Mouse (Mus musculus) telencephalon, adult 2 months (tissue): ENCODE results near the gene Rnf225.
A peak's percentile ranks its signal among the peaks of the same experiment; 100 is the strongest.
"Not testable (repeated sequence)": the region's sequence is repeated elsewhere in the genome, so short reads cannot be mapped to it uniquely, and the experiment has no call there.

Source experiments
- DNase-seq: peaks from one replicate; pipeline ENCODE4 v3.0.0-alpha.2; 2011; ENCODE audit warnings: low read depth, low spot score

The Rnf225 gene

DNA sequence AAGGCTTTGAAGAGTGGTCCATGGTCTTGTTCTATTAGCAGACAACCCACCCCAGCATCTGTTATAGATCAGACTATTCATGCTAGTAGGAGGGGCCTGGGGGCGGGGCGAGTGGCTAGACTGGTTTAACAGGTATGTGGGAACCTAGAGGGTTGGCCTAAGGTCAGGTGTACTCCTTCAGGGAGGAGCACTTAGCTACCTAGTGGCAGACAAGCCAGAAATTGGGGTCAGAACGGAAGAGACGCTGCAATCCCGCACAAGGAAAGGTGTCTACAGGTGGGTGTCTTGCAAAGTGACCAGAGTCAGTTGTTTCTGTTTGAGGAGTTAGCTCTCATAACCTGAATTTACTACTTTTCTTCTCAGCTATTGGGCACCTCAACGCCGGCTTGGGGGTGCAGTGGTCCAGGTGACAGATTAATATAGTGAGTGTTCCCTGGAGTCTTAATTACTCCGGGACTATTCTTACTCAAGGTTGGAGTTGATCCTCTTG is at the start of gene Rnf225:
TSS of gene Rnf225 (plus strand) at position 226 of the 490 bp plus-strand sequence.
- no peak for DNase-seq

DNA sequence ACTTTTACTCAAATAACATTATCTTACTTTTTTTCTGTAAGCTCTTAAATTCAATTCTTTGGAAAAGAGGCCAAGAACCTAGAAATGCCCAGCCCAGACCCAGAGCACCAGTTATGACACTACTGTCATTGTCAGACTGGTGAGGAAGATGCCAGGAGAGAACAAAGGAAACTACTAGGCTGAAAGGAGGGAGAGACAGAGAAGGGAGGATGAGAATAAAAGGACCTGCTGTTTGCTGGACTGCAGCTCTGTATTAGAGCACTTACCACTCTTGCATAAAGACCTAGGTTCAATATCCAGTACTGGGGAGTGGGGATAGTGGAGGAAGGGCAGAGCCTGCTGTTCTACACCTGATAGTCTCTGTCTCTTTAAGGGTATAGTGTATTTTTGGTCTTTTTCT is 47.2 kb upstream of the Rnf225 start:
- peak; percentile 32 for DNase-seq

- not testable (repeated sequence) for DNase-seq
These were observed 46.7 kb upstream of the Rnf225 start for GRCm38 (mm10) chr7:12880497-12880896.

GRCm38 (mm10) chr7:12880911-12881660 is 46.1 kb upstream of the Rnf225 start, which contains the start of gene Zfp128:
Gene Zfp128, plus strand, starts transcription at chr7:12881177.
- DNase-seq, result peak; percentile 97

- no peak for DNase-seq
These were observed 40.5 kb upstream of the Rnf225 start for GRCm38 (mm10) chr7:12886563-12887266.

DNA sequence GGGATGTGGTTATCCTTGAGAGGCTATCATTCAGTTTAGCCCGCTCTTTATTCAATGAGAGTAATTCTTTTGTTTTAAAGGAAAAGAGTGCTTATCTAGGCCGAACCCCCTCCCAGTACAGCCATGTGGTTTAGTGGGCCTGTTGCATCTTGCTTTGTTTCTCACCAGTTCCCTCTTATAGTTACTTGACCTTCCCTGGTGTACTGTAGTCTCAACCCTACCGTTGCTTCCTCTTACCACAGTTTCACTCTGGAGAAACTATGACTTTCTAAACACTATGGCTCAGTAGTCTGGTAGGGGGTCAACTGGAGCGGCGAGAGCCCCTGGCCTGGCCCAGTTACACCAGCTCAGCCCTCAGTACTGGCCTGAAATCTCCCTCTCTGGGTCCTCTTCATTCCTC is 39.6 kb upstream of the Rnf225 start:
- DNase-seq, result no peak

DNA sequence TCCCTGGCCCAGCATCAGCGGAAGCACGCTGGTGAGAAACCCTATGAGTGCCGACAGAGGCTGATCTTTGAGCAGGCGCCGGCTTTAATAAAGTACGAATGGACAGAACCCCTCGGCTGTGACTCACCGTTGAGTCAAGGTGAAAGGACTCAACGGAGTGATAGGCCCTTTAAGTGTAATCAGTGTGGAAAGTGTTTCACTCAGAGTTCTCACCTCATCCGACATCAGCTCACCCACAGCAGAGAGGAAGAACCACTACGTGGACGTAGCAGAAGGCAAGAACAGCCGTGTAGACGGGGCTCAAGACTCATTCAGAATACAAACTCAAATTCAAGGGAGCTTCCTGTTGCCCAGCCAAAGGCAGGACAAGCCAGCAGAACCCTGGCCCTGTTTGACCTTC is 36.3 kb upstream of the Rnf225 start:
- no peak for DNase-seq

DNA sequence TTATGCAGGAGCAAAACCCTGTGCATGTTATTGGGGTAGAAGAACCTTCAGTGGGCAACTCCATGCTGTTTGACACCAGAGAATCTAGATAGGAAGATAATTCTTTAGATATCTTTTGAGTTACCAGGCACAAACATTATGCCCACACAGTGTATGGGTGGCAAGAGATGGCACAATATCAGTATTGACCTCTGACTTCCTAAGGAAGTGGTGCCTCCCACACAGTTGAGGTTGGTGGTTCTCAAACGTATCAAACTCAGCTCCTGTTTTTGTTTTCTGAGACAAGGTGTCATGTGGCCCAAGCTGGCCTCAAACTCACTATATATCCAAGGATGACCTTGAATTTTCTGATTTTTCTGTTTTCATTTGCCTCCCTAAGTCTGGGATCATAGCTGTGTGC is 35.9 kb upstream of the Rnf225 start:
- DNase-seq, result no peak

DNA sequence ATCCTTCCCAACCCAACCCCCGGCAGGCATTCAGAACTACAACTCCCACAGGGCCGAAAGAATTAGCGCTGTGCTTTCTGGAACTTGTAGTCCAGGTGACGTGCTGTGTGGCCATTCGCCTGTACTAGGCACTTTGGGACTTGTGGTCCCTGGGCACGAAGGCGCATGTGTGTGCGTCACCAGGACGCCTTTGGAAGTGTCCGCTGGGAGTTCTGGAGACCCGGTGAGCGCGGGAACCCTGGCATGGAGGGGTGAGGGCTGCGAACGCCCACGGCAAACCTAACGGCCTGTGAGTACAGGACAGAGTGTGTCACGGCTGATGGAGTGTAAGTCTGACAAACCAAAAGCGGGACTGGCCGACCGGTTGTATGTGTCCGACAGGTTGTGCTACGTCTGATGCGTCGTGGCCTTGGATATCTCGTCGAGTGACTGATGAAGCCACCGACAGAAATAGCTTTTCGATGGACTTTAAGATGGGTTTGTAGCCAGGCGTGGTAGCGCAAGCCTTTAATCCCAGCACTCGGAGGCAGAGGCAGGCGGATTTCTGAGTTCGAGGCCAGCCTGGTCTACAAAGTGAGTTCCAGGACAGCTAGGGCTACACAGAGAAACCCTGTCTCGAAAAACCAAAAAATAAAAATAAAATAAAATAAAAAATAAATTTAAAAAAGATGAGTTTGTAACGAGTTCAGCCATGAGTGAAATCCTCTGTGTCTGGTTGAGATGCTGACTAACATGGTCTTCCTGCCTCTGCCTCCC is 29.4 kb upstream of the Rnf225 start, which contains the start of gene Zscan22:
TSS of gene Zscan22 (plus strand) at position 161 of the 756 bp plus-strand sequence.
- DNase-seq, result peak; percentile 98

DNA sequence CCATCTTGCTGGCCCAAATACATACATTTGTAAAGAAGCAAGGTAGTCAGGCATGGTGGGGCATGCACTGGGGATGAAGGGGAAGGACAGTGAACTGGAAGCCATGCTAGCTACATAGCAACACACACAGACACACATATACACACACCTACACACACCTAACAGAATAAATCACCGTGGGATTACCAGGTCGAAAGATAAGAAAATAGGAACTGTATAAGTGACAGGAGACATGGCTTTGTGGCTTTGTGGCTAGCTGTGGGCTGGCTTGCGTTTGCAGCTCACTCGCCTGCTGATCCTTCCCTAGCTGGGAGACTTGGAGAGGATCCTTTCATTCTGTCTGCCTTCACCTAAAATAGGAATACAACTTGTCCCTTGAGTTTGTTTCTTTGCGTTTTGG is 25.7 kb upstream of the Rnf225 start:
- DNase-seq, result no peak

- no peak for DNase-seq
These were observed 23.6 kb upstream of the Rnf225 start for GRCm38 (mm10) chr7:12903623-12904022.

DNA sequence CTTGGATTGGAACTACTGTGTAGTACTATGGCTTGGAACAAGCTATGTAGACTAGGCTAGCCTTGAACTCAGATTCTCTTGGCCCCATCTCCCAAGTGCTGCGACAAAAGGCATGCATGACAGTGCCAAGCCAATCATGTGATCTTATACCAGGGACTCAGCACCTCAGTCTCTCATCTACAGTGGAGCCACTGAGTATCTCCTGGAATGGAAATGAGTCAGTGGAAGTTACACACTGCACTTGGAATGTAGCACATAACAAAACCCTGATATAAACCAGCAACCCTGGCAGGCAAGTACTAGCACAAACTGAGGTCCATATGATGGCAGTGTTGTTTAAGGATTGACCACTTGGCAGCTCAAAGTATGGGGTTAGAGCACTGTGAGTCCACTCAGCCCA is 22.1 kb upstream of the Rnf225 start:
- no peak for DNase-seq

GRCm38 (mm10) chr7:12909498-12909962 is 17.7 kb upstream of the Rnf225 start:
- peak; percentile 60 for DNase-seq

DNA sequence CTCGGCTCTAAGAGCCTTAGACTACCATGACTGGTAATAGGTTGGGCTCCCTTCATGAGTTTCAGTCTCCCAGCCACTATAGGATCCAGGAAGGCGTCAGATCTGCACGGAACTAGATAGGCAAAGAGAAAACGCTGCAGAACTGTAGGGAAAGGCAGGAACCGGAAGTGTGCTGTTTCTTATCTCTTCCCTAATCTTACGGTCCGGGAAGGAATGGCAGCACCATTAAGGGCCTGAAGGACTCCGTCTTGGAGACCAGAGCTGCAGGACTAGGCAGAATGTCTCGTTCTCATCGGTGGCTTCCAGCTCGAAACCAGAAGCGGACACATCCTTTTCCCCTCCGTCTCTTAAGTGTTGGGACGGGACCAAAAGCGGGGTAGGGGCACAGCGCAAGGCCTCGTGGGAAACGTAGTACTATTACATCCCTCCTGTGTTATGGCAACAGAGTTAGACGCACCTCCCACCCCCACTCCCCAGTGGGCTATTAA is 17.0 kb upstream of the Rnf225 start:
- peak; percentile 86 for DNase-seq

GRCm38 (mm10) chr7:12913556-12913955 is 13.7 kb upstream of the Rnf225 start:
- no peak for DNase-seq

DNA sequence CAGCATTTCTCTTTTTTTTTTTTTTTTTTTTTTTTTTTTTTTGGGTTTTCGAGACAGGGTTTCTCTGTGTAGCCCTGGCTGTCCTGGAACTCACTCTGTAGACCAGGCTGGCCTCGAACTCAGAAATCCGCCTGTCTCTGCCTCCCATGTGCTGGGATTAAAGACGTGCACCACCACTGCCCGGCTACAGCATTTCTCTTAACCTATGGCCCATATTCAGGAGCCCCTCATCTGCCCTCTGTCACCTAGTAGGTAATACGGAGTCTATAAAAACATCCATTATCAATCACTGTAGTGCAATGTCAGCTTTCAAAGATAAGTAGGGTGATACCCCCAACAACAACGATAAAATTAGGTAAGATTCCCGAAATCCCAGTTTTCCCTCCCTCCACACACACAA is 6.7 kb upstream of the Rnf225 start:
- not testable (repeated sequence) for DNase-seq

DNA sequence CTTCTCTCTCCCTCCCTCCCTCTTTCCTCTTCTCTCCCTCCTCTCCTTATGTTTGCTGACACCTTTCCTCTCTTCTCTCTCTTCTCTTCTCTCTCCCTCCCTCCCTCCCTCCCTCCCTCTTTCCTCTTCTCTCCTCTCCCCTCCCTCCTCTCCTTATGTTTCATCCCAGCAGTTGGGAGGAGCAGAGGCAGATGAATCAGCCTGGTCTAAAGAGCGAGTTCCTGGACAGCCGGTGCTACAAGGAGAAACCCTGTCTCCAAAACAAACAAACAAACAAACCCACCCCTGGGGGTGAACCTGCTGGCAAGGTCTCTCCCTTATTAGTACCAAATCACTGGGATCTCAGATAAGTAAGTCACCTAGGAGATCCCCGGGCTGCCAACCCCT is 5.9 kb upstream of the Rnf225 start:
- DNase-seq, result no peak

DNA sequence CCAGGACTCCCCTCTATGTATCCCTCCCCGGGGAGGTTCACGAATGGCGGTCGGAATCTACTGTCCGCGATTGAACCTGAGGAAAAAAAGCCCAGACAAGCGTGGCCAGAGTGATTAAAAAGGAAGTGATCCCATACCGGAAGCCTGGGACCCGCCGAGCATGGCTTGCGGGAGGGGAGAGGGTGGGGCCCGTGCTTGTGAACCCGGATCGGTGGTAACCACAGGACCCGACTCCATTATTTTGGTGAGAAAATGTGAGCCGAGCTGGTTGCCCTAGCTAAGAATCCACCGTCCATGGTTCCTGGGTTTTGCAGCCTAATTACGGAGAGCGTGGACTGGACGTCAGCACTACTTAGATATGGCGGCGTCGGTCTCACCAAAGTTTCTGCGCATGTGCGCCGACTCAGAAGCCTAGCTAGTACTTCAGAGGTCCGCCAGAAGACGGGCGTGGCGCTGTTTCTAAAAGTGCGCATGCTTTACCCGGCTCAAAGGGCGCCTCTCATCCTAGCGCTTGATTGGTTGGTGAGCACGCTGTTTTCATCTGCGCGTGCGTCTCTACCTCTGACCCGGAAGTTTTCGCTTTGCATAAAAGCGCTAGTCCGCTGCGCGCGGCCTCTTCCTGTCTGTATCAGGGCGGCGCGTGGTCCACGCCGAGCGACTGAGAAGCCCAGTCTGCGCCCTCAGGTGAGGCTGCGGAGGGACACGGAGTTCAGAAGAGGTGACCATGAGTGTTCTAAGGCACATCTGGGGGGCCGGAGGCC is 5.3 kb upstream of the Rnf225 start, which contains the start of gene Rps5:
TSS of gene Rps5 (plus strand) at position 586 of the 761 bp plus-strand sequence.
- peak; percentile 99 for DNase-seq

DNA sequence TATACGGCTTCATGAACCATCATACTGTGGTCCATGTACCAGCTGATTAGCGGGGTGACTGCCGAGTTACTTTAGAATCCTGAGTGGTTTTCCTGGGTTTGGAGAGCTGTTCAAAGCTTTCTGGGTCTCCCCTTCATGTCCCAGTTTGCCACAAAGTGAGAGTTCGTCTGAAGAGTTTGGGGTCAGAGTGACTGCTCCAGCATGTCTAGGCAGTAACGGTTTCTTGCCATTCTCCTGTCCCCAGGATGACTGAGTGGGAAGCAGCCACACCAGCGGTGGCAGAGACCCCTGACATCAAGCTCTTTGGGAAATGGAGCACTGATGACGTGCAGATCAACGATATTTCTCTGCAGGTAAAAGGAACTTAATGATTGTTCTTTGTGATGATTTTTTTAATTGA is 4.5 kb upstream of the Rnf225 start:
- DNase-seq, result no peak

GRCm38 (mm10) chr7:12926316-12926715 is 900 bp upstream of the Rnf225 start:
- DNase-seq, result no peak
